Mouse (Mus musculus): Measurements from ENCODE around the gene Disc1. TPM values are rescaled to one million over a fixed set of nuclear protein-coding genes. Genes with fewer than 3 reads are reported as not detected.

The Disc1 gene
- total RNA-seq, 2 experiments from 2014 or later, result 0.84 to 1.3 TPM

GRCm38 (mm10) chr8:125098050-125098449, 44.1 kb downstream of the Disc1 start:
- DNase-seq, result peak; percentile 23
- Histone ChIP-seq H3K4me3 (no peak overlapping the region), H3K27ac (no peak overlapping the region)
- intact Hi-C loops (cut with DNase I), result no loop called here
- no peak for TF ChIP-seq CTCF (IDR thresholded peaks at IDR 0.05)

GRCm38 (mm10) chr8:125102303-125102702, 48.3 kb downstream of the Disc1 start:
- no peak for TF ChIP-seq CTCF (IDR thresholded peaks at IDR 0.05)
- intact Hi-C loops (cut with DNase I), result no loop called here
- peak overlapping the region; percentile 38 for H3K4me3 ChIP-seq
- no peak for DNase-seq
- peak overlapping the region; percentile 32 for H3K27ac ChIP-seq

- Histone ChIP-seq H3K27ac (no peak overlapping the region), H3K4me3 (no peak overlapping the region)
- DNase-seq, result no peak
- intact Hi-C loops (cut with DNase I), result no loop called here
- TF ChIP-seq CTCF (IDR thresholded peaks at IDR 0.05), result no peak
Measured at GRCm38 (mm10) chr8:125113171-125113570, 59.2 kb downstream of the Disc1 start.

GRCm38 (mm10) chr8:125113831-125114230, 59.8 kb downstream of the Disc1 start:
- intact Hi-C loops (cut with DNase I), result no loop called here
- no peak for DNase-seq
- TF ChIP-seq CTCF (IDR thresholded peaks at IDR 0.05), result no peak
- no peak overlapping the region for H3K4me3 ChIP-seq
- no peak overlapping the region for H3K27ac ChIP-seq

- Histone ChIP-seq H3K27ac (no peak overlapping the region), H3K4me3 (no peak overlapping the region)
- intact Hi-C loops (cut with DNase I), result no loop called here
- DNase-seq, result no peak
- no peak for TF ChIP-seq CTCF (IDR thresholded peaks at IDR 0.05)
Measured at GRCm38 (mm10) chr8:125115321-125115720, 61.3 kb downstream of the Disc1 start.

- intact Hi-C loops (cut with DNase I), result no loop called here
- no peak overlapping the region for H3K27ac ChIP-seq
- peak; percentile 47 for DNase-seq
- TF ChIP-seq CTCF (IDR thresholded peaks at IDR 0.05), result peak; percentile 76
- no peak overlapping the region for H3K4me3 ChIP-seq
Measured at GRCm38 (mm10) chr8:125116616-125117015, 62.6 kb downstream of the Disc1 start.

GRCm38 (mm10) chr8:125126482-125126881, 72.5 kb downstream of the Disc1 start:
- no peak for DNase-seq
- TF ChIP-seq CTCF (IDR thresholded peaks at IDR 0.05), result no peak
- Histone ChIP-seq H3K27ac (no peak overlapping the region), H3K4me3 (no peak overlapping the region)
- intact Hi-C loops (cut with DNase I), result no loop called here

- TF ChIP-seq CTCF (IDR thresholded peaks at IDR 0.05), result no peak
- Histone ChIP-seq H3K27ac (no peak overlapping the region), H3K4me3 (no peak overlapping the region)
- DNase-seq, result no peak
- intact Hi-C loops (cut with DNase I), result loop anchor here (2.0 kb wide), 1 partner anchor 743 kb away; no protein-coding TSS in a partner anchor
Measured at GRCm38 (mm10) chr8:125127621-125128020, 73.6 kb downstream of the Disc1 start.

GRCm38 (mm10) chr8:125128305-125128704, 74.3 kb downstream of the Disc1 start:
- peak; percentile 78 for TF ChIP-seq CTCF (IDR thresholded peaks at IDR 0.05)
- Histone ChIP-seq H3K27ac (no peak overlapping the region), H3K4me3 (no peak overlapping the region)
- intact Hi-C loops (cut with DNase I), result loop anchor here (2.0 kb wide), 1 partner anchor 742 kb away; no protein-coding TSS in a partner anchor
- peak; percentile 28 for DNase-seq

GRCm38 (mm10) chr8:125130835-125131234, 76.8 kb downstream of the Disc1 start:
- Histone ChIP-seq H3K4me3 (no peak overlapping the region), H3K27ac (no peak overlapping the region)
- no peak for TF ChIP-seq CTCF (IDR thresholded peaks at IDR 0.05)
- intact Hi-C loops (cut with DNase I), result no loop called here
- no peak for DNase-seq

- H3K4me3 ChIP-seq, result no peak overlapping the region
- no peak for DNase-seq
- no peak for TF ChIP-seq CTCF (IDR thresholded peaks at IDR 0.05)
- intact Hi-C loops (cut with DNase I), result no loop called here
- H3K27ac ChIP-seq, result no peak overlapping the region
Measured at GRCm38 (mm10) chr8:125131265-125131664, 77.3 kb downstream of the Disc1 start.

GRCm38 (mm10) chr8:125133685-125134114, 79.7 kb downstream of the Disc1 start:
- peak; percentile 39 for DNase-seq
- intact Hi-C loops (cut with DNase I), result no loop called here
- Histone ChIP-seq H3K4me3 (no peak overlapping the region), H3K27ac (no peak overlapping the region)
- no peak for TF ChIP-seq CTCF (IDR thresholded peaks at IDR 0.05)

GRCm38 (mm10) chr8:125134876-125135275, 80.9 kb downstream of the Disc1 start:
- H3K27ac ChIP-seq, result peak overlapping the region; percentile 41
- H3K4me3 ChIP-seq, result no peak overlapping the region
- intact Hi-C loops (cut with DNase I), result no loop called here
- no peak for DNase-seq
- TF ChIP-seq CTCF (IDR thresholded peaks at IDR 0.05), result no peak

GRCm38 (mm10) chr8:125139689-125140150, 85.7 kb downstream of the Disc1 start:
- no peak for TF ChIP-seq CTCF (IDR thresholded peaks at IDR 0.05)
- Histone ChIP-seq H3K27ac (no peak overlapping the region), H3K4me3 (no peak overlapping the region)
- intact Hi-C loops (cut with DNase I), result no loop called here
- DNase-seq, result peak; percentile 22
